Comparison of ENCODE assay signal across 8 mouse cellular contexts in the genomic region with DNA sequence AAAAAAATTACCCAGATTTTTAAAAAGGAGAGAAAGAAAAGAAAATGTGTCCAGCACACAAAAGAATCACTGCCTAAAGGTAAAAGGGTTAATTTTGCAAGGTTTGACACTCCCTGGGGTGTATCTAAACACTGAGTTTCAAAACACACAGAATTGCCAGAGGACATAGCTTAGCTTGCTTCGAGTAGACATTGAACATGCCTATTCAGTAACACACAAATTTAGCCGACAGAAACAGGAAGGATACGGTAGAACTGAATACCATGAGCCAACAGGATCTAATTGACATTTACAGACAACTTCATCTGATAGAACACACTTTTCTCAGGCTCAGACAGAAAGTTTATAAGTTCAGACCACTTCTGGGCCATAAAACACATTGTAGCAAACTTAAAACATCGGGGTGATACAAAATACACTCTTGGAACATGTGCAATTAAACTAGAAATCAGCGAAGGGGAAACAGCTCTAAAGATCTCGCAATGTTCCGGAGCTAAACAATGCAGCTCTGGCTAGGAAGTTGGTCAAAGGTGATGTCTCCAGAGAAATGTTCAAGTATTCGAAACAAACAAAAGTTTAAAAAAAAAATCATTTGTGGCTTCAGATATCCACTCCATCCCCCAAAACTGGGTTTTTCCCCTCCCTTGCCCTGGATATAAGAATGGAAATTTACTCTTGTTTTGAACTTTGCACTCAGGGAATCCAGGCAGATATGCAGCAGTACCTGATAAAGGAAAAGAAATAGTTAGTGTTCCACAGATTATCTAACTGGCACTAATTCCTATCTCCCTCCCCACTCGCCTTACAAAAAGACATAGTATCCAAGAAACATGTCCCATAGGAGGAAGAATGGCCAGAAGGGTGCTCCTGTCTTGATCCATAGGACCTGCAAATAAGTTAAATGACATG.
DNase-seq lines count a peak whose midpoint lies in the region; ATAC-seq lines count a peak whose summit lies in the region.

No protein-coding gene starts in this region.

- 0 out of 2 replicates have a peak, but pooled peaks have one; percentile 24 for ATAC-seq in granulocyte monocyte progenitor cell, adult 5-6 weeks (replicated peaks; ENCODE audit: poor library complexity, severe bottlenecking)
- ATAC-seq in megakaryocyte progenitor cell, adult 5-6 weeks (replicated peaks; ENCODE audit: poor library complexity) = peak; percentile 51; the same call in 1 of the 2 replicates

- peak; percentile 21 for DNase-seq in adrenal gland, postnatal 10 days
- DNase-seq in adrenal gland, adult (ENCODE audit: inconsistent age in 2 of 2, low spot score in 1 of 2) = no peak
- peak; percentile 30 for DNase-seq in kidney, postnatal 14 days
- no peak for DNase-seq in kidney, adult 11 months
- no peak for DNase-seq in right cerebral cortex, postnatal 36 days (ENCODE audit: low spot score in 2 of 2)
- no peak for DNase-seq in retina, postnatal 1 day

Comparison
In these comparisons a context has a peak if more than half of its experiments do, and no peak if none do; other contexts are left out.
1. DNase-seq: peak in adrenal gland, postnatal 10 days (single experiment) and kidney, postnatal 14 days (single experiment); none in adrenal gland, adult (0 of 2), kidney, adult 11 months (single experiment), right cerebral cortex, postnatal 36 days (0 of 2) and retina, postnatal 1 day (single experiment).